Mouse (Mus musculus) testis, adult 2 months (tissue): ENCODE results near the gene Gm28051. TPM values are rescaled to one million over a fixed set of nuclear protein-coding genes. Genes with fewer than 3 reads are reported as not detected.

ENCODE experiments used
- H3K27ac ChIP-seq: fragments of 200-500 bp; 2 replicates; pipeline ENCODE4 v1.5.1; 2012; ENCODE audit warnings: low read depth, low read length; ENCODE audit not compliant: control insufficient read depth, insufficient read depth
- H3K27me3 ChIP-seq: fragments of 200-500 bp; 2 replicates; pipeline ENCODE4 v1.6.1; 2012; ENCODE audit warnings: mild to moderate bottlenecking, low read length, moderate library complexity; ENCODE audit not compliant: control insufficient read depth, insufficient read depth
- H3K36me3 ChIP-seq: fragments of 200-500 bp; 2 replicates; pipeline ENCODE4 v1.6.1; 2012; ENCODE audit warnings: mild to moderate bottlenecking, low read length; ENCODE audit not compliant: control insufficient read depth, insufficient read depth
- H3K4me1 ChIP-seq: fragments of 200-500 bp; 2 replicates; pipeline ENCODE4 v1.6.1; 2012; ENCODE audit warnings: low read length; ENCODE audit not compliant: control insufficient read depth, insufficient read depth
- H3K4me3 ChIP-seq: fragments of 200-500 bp; 2 replicates; pipeline ENCODE4 v1.5.1; 2012; ENCODE audit warnings: low read depth, mild to moderate bottlenecking, low read length, moderate library complexity, mixed read lengths; ENCODE audit not compliant: control insufficient read depth
- CTCF ChIP-seq: fragments of 200-500 bp; IDR thresholded peaks from 2 replicates; pipeline ENCODE4 v1.5.1; 2012; ENCODE audit warnings: low read depth, mild to moderate bottlenecking, inconsistent platforms, low read length, moderate library complexity; ENCODE audit not compliant: control insufficient read depth, insufficient read depth, insufficient replicate concordance
- POLR2A ChIP-seq: fragments of 200-500 bp; IDR thresholded peaks from 2 replicates; pipeline ENCODE4 v1.6.1; 2012; ENCODE audit warnings: low read depth, mild to moderate bottlenecking, inconsistent platforms, low read length, moderate library complexity; ENCODE audit not compliant: control insufficient read depth
- polyA plus RNA-seq: library from polyadenylated mRNA; depleted of rRNA; stranded (reverse); fragments of >200 nt; gene quantifications from 2 replicates; pipeline ENCODE4 v1.2.3, GENCODE M21; 2012

The Gm28051 gene
- polyA plus RNA-seq, 1 experiment = 3.6 TPM

DNA sequence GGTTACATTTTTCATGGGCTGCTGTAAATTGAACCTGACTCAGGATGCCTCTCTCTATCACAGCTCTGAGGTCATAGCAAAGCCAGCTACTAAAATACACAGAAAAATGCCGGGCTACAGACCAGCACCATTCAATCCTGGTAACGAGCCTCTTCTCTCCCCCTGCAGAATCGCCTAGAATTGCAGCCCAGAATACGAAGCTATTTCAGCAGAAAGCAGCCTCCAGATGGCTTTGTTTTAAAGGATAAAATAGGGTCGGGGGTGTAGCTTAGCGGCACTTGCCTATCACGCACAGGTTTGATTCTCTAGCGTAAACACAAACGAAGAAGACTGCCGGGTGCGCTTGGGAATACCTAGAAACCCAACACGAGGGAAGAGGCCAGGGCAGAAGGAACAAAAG is 57.1 kb downstream of the Gm28051 start:
- no peaks in the 10 kb centered on the region for H3K27me3 ChIP-seq
- no peaks in the 10 kb centered on the region for H3K36me3 ChIP-seq
- H3K4me3 ChIP-seq = no peak overlapping the region
- H3K27ac ChIP-seq = no peak overlapping the region
- TF ChIP-seq POLR2A (no peak), CTCF (no peak)
- peaks cover 45% of the 10 kb centered on the region for H3K4me1 ChIP-seq

DNA sequence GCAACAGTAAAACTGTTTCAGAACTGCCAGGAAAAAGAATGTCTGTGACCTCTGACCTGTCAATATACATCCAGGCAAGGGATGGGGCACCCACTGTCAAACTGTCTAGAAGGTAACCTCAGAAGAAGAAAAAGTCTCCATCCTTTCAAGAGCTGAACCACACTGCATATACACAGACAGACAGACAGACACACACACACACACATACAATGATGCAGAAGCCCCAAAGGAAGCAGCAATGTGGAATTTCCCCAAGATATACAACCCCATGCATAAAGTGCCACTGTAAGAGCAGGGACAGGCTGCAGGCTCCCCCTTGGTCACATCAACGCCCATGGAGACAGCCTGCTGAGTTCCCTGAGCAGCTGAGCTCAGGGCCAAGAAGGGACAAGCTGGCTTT is 58.4 kb downstream of the Gm28051 start:
- TF ChIP-seq CTCF (no peak), POLR2A (no peak)
- H3K4me1 ChIP-seq = peaks cover 37% of the 10 kb centered on the region
- no peaks in the 10 kb centered on the region for H3K36me3 ChIP-seq
- no peaks in the 10 kb centered on the region for H3K27me3 ChIP-seq
- H3K27ac ChIP-seq = no peak overlapping the region
- no peak overlapping the region for H3K4me3 ChIP-seq

DNA sequence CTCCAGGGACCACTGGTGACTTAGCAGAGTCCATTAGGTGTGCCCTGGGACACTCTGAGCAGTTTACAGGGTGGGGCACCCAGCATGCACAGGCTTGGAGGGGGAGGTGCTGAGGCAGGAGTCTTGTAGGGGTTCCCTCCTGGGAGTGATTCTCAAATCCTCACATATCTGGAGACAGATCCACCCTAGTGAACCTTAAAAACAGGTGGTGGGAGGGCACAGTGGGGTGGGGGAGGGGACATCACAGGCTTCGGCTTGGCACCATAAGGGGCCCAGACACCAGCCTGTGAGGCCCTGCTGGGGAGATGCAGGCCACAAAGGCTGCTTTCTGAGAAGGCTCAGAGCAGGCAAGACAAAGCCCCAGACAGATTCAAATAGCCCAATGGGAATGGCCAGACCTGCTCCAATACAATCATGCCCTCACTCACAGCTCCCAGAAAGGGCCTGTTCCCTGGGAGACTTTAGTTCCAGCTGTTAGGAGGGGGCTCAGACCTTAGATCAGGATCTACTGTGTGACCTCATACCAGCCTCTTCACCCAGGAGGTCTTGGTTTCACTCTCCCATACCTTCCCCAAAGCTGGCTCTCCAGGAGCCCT is 59.4 kb downstream of the Gm28051 start:
- Histone ChIP-seq H3K27ac (no peak overlapping the region), H3K36me3 (no peaks in the 10 kb centered on the region), H3K4me1 (peaks cover 28% of the 10 kb centered on the region), H3K4me3 (no peak overlapping the region), H3K27me3 (no peaks in the 10 kb centered on the region)
- TF ChIP-seq POLR2A = no peak
- TF ChIP-seq CTCF = no peak

DNA sequence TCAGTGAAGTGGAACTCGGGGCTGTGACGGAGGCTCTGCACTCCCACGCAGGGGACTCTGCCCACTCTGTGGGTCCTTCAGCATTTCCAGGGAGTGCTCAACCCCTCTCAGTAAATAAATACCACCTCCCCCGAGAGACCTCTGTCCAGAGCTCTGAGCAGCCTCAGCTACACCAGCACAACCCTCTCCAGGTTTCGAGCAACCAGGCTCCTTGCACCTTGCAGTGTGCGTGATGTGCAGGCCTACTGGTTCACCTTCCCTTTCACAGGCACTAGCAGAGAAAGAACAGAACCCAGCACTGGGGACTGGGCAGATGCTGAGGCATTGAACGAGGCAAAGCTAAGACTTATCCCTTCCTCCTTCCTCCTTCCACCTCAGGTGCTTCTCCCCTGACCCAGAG is 60.2 kb downstream of the Gm28051 start:
- Histone ChIP-seq H3K4me3 (no peak overlapping the region), H3K27ac (no peak overlapping the region), H3K27me3 (no peaks in the 10 kb centered on the region), H3K4me1 (peaks cover 20% of the 10 kb centered on the region), H3K36me3 (no peaks in the 10 kb centered on the region)
- TF ChIP-seq POLR2A = no peak

DNA sequence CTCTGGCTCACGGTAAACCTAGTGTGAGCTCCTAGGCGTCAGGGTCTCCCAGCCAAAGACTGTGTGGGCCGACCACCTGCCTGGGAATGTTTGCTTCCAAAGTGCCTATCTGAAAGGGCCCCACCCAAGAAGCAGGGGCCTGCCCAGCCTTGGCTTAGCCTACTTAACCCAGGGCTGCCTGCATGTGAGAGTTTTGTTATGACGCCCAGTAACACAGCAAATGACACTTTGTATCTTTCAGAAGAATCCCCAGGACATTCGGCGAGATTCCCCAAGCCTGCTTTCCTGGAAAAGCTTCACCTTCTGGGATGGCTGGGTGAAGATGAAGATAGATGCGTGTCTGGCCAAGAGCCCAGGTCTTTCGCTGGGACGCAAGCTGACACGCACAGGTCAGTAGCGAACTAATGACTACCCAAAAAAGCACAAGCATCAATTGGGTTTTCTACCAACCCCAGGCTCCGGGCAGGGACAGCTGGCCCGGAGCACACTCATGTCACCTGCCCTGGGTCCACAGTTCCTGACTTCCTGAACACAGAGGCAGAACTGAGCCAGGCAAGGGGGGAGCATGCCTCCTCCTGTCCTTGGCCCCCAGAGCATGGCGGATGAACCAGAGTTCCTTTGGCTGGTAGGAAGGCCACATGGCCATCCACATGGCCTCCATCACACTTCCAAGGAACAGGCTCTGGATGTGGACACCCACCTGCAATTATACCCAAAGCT is 60.8 kb downstream of the Gm28051 start:
- H3K4me3 ChIP-seq = no peak overlapping the region
- H3K4me1 ChIP-seq = peaks cover 17% of the 10 kb centered on the region
- no peaks in the 10 kb centered on the region for H3K36me3 ChIP-seq
- H3K27ac ChIP-seq = no peak overlapping the region
- TF ChIP-seq CTCF (no peak), POLR2A (no peak)
- H3K27me3 ChIP-seq = no peaks in the 10 kb centered on the region

DNA sequence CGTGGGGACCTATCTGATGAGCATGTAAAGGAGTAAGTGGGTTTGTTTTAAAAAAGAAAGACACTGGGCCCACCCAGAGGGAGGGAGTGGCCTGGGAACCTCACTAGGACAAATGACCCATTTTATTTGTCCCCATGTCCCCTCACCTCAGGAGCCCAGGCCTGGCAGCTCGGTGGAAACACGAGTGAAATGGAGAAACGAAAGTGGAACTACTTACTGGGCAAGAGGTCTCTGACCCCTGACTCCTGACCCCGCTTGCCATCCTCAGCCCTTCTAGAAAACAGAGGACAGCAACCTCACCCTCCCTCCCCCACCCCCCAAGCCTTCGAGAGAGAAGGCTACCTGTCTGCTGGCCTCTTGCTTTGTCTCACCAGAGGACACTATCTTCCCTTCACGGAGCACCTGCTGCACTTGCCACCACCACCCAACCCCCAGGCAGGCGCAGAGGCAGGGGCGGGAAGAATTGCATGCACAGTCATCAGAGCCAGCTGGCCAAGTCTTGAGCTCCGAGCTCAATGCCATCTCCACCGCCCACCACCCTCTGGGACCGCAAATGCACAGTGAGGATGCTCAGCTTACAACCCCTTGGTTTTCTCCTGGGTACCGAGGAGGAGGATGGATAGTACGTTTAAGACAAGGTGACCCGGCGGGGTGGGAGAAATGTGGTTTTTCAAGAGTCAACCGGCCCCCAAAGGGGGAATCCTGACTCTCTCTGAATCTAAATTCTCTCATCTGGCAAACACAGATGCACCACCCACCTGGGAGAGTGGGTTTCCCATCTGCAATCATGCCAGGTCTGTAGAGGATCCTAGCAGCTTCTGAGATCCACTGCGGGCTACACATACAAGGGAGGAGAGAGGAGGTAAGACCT is 62.0 kb downstream of the Gm28051 start:
- H3K36me3 ChIP-seq = no peaks in the 10 kb centered on the region
- H3K4me1 ChIP-seq = peaks cover 19% of the 10 kb centered on the region
- TF ChIP-seq POLR2A (no peak), CTCF (no peak)
- H3K4me3 ChIP-seq = no peak overlapping the region
- no peaks in the 10 kb centered on the region for H3K27me3 ChIP-seq
- H3K27ac ChIP-seq = no peak overlapping the region

DNA sequence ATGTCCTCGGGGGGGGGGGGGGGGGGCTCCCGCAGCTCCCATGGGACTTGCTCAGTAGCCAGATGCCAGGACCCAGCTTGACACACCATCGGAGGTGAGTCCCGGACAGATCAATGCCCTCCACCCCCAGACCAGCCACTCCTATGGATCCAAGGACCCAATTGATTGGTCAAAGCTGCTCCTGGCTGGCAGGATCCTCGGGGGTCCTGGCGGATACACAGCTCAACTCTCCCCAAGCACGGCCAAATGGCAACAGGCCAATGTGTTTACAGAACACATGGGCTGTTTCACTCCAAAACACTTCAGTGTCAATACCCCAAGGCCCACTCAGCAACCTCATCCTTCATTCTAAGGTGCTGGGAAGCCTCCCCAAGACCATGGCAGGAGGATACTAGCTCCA is 65.8 kb downstream of the Gm28051 start:
- Histone ChIP-seq H3K36me3 (no peaks in the 10 kb centered on the region), H3K27me3 (no peaks in the 10 kb centered on the region), H3K27ac (no peak overlapping the region), H3K4me3 (no peak overlapping the region), H3K4me1 (peaks cover 12% of the 10 kb centered on the region)
- no peak for TF ChIP-seq CTCF
- TF ChIP-seq POLR2A = no peak
